Mouse (Mus musculus) kidney, postnatal 14 days (tissue): ENCODE data around the gene Ccn2.
"Not testable (repeated sequence)": the region's sequence is repeated elsewhere in the genome, so short reads cannot be mapped to it uniquely, and the experiment has no call there.

ENCODE experiments used
- DNase-seq: peaks from one replicate; pipeline ENCODE4 v3.0.0; 2022; ENCODE audit warnings: mixed read lengths

The Ccn2 gene

GRCm38 (mm10) chr10:24609146-24609545 lies 13.9 kb downstream of the Ccn2 start:
- no peak for DNase-seq

GRCm38 (mm10) chr10:24609766-24610165 lies 14.5 kb downstream of the Ccn2 start:
- DNase-seq, result no peak

- DNase-seq, result no peak
These were observed 19.5 kb downstream of the Ccn2 start for GRCm38 (mm10) chr10:24614726-24615125.

- no peak for DNase-seq
These were observed 20.6 kb downstream of the Ccn2 start for GRCm38 (mm10) chr10:24615799-24616198.

- not testable (repeated sequence) for DNase-seq
These were observed 21.3 kb downstream of the Ccn2 start for GRCm38 (mm10) chr10:24616572-24616971.

GRCm38 (mm10) chr10:24621572-24621971 lies 26.3 kb downstream of the Ccn2 start:
- DNase-seq, result peak; percentile 68

GRCm38 (mm10) chr10:24622586-24622985 lies 27.3 kb downstream of the Ccn2 start:
- peak; percentile 83 for DNase-seq

- peak; percentile 89 for DNase-seq
These were observed 29.9 kb downstream of the Ccn2 start for GRCm38 (mm10) chr10:24625060-24625701.

- DNase-seq, result no peak
These were observed 32.0 kb downstream of the Ccn2 start for GRCm38 (mm10) chr10:24627262-24627661.

GRCm38 (mm10) chr10:24628466-24628865 lies 33.2 kb downstream of the Ccn2 start:
- no peak for DNase-seq

GRCm38 (mm10) chr10:24629086-24629720 lies 34.0 kb downstream of the Ccn2 start:
- no peak for DNase-seq

- peak; percentile 76 for DNase-seq
These were observed 35.3 kb downstream of the Ccn2 start for GRCm38 (mm10) chr10:24630469-24631081.

GRCm38 (mm10) chr10:24631122-24631521 lies 35.9 kb downstream of the Ccn2 start:
- no peak for DNase-seq

GRCm38 (mm10) chr10:24634288-24634687 lies 39.0 kb downstream of the Ccn2 start:
- peak; percentile 60 for DNase-seq

- no peak for DNase-seq
These were observed 40.1 kb downstream of the Ccn2 start for GRCm38 (mm10) chr10:24635331-24635815.

- DNase-seq, result no peak
These were observed 40.6 kb downstream of the Ccn2 start for GRCm38 (mm10) chr10:24635884-24636283.

- no peak for DNase-seq
These were observed 41.7 kb downstream of the Ccn2 start for GRCm38 (mm10) chr10:24636986-24637385.

- no peak for DNase-seq
These were observed 43.2 kb downstream of the Ccn2 start for GRCm38 (mm10) chr10:24638306-24639070.

- DNase-seq, result no peak
These were observed 44.4 kb downstream of the Ccn2 start for GRCm38 (mm10) chr10:24639596-24639995.

- no peak for DNase-seq
These were observed 45.1 kb downstream of the Ccn2 start for GRCm38 (mm10) chr10:24640186-24640875.

- no peak for DNase-seq
These were observed 46.3 kb downstream of the Ccn2 start for GRCm38 (mm10) chr10:24641416-24642140.
